Mouse (Mus musculus) heart, adult 2 months (tissue): Measurements from ENCODE around the gene Rprd1b. TPM values are rescaled to one million over a fixed set of nuclear protein-coding genes. Genes with fewer than 3 reads are reported as not detected.

Experiments
- DNase-seq, 2 experiments: peaks; one replicate each; pipeline ENCODE4 v3.0.0; 2021
- H3K27ac ChIP-seq: fragments of 200-600 bp; 2 replicates; pipeline ENCODE4 v1.8.1; 2022
- H3K27me3 ChIP-seq: fragments of 200-500 bp; 2 replicates; pipeline ENCODE4 v1.6.1; 2012; ENCODE audit warnings: mild to moderate bottlenecking, low read length, inconsistent platforms, mixed read lengths; ENCODE audit not compliant: control insufficient read depth, insufficient read depth
- H3K36me3 ChIP-seq: fragments of 200-500 bp; 2 replicates; pipeline ENCODE4 v1.6.1; 2012; ENCODE audit warnings: low read length, inconsistent platforms; ENCODE audit not compliant: control insufficient read depth, insufficient read depth
- H3K4me1 ChIP-seq: fragments of 200-500 bp; 2 replicates; pipeline ENCODE4 v1.6.1; 2011; ENCODE audit warnings: low read length; ENCODE audit not compliant: control insufficient read depth, insufficient read depth
- H3K4me3 ChIP-seq: fragments of 200-600 bp; 2 replicates; pipeline ENCODE4 v1.8.1; 2022
- H3K79me2 ChIP-seq: fragments of 200-500 bp; replicated peaks from 2 replicates; pipeline ENCODE4 v1.6.1; 2012; ENCODE audit warnings: mild to moderate bottlenecking, inconsistent platforms, low read length, moderate library complexity, mixed read lengths; ENCODE audit not compliant: control insufficient read depth, insufficient read depth
- H3K9ac ChIP-seq: fragments of 200-500 bp; 2 replicates; pipeline ENCODE4 v1.6.1; 2012; ENCODE audit warnings: low read depth, mild to moderate bottlenecking, control low read depth, inconsistent platforms, low read length, mixed read lengths
- CTCF ChIP-seq: fragments of 200-600 bp; IDR thresholded peaks from 2 replicates; pipeline ENCODE4 v1.8.1; 2022; ENCODE audit warnings: antibody characterized with exemption, mild to moderate bottlenecking, moderate library complexity
- EP300 ChIP-seq: fragments of 200-500 bp; IDR thresholded peaks from 2 replicates; pipeline ENCODE4 v1.6.1; 2011; ENCODE audit warnings: low read depth, low read length, control low read depth; ENCODE audit not compliant: insufficient read depth
- POLR2A ChIP-seq: fragments of 200-500 bp; IDR thresholded peaks from 2 replicates; pipeline ENCODE4 v1.6.1; 2011; ENCODE audit warnings: mild to moderate bottlenecking, low read depth, low read length, control low read depth; ENCODE audit not compliant: insufficient read depth
- WGBS: fragments of 180-500 bp; shearing (Covaris S2); methylation state at CpG from one replicate; pipeline ENCODE4 v1.1.7; 2018; 5-methylcytosine and 5-hydroxymethylcytosine counted together
- intact Hi-C: fragments of 180-260 bp; cut with DNase I; formaldehyde crosslinking; loops from one replicate; pipeline ENCODE4 v1.15.1; 2025
- polyA plus RNA-seq: library from polyadenylated mRNA; depleted of rRNA; stranded (reverse); fragments of >200 nt; gene quantifications from 2 replicates; pipeline ENCODE4 v1.2.3, GENCODE M21; 2012
- total RNA-seq, 2 experiments: library from RNA; stranded (reverse); gene quantifications; 2 replicates each; pipeline ENCODE4 v1.2.3; 2021

The Rprd1b gene
- total and polyA plus RNA-seq, 3 experiments: 15.9 to 33.5 (median 32.9) TPM

DNA sequence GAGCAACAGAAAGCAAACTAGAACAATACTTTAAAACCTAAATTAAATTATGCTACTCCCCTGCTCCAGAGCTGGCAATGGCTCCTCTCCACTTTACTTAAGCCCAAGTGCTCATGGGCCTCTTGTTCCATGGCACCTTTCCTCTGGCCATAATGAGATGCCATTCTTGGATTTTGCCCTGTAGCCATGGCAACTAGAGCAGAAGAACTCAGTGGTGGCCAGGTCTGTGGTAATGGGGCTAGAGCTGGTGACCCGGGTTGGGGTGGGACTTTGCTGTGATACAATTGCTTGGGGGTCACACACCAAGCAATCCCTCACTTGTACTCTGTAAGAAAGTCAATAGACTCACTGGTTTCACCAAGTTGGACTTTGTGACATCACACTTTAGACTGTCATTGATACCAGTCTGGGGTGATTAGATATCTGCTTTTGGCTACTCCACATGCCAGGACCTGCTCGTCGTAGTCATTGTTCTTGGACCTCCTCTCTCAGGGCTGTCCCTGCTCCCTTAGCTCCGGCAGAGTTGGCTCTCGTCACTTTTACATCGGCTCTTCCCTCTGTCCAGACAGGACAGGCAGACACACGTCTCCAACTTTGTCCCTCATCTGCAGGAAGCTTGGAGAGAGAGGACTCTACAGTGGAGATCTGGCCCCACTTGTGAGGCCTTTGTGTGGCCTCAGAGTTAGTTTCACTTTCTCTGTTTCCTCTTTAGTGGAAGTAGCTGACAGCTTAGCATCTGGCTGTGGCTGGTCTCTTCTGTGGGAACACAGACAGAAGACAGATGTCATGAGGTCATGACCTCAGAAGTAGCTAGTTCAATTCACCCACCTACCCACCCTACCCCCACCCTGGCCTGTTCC is 131.3 kb downstream of the Rprd1b start:
- Histone ChIP-seq H3K4me3 (peak overlapping the region; percentile 25; the same call in 1 of the 2 replicates), H3K4me1 (peaks cover 9% of the 10 kb centered on the region), H3K27ac (peak overlapping the region; percentile 74), H3K79me2 (no peaks in the 10 kb centered on the region), H3K36me3 (no peaks in the 10 kb centered on the region), H3K9ac (peak overlapping the region; percentile 55), H3K27me3 (no peaks in the 10 kb centered on the region)
- TF ChIP-seq POLR2A (0 out of 2 replicates have a peak, but pooled peaks have one; percentile 25), CTCF (no peak)
- 17% methylated on average over 7 of the region's 7 CpGs for WGBS
- intact Hi-C loops: no loop called here
- peak; percentile 49 to 63 for DNase-seq

- intact Hi-C loops: no loop called here
- H3K9ac ChIP-seq: no peak overlapping the region
- H3K27me3 ChIP-seq: no peaks in the 10 kb centered on the region
- no peaks in the 10 kb centered on the region for H3K79me2 ChIP-seq
- peaks cover 10% of the 10 kb centered on the region for H3K4me1 ChIP-seq
- no peak overlapping the region for H3K27ac ChIP-seq
- DNase-seq: no peak
- 81% methylated on average over 6 of the region's 6 CpGs for WGBS
- no peaks in the 10 kb centered on the region for H3K36me3 ChIP-seq
- TF ChIP-seq EP300 (no peak), CTCF (no peak), POLR2A (no peak)
- H3K4me3 ChIP-seq: no peak overlapping the region
These were observed 133.5 kb downstream of the Rprd1b start for GRCm38 (mm10) chr2:158161761-158162160.

DNA sequence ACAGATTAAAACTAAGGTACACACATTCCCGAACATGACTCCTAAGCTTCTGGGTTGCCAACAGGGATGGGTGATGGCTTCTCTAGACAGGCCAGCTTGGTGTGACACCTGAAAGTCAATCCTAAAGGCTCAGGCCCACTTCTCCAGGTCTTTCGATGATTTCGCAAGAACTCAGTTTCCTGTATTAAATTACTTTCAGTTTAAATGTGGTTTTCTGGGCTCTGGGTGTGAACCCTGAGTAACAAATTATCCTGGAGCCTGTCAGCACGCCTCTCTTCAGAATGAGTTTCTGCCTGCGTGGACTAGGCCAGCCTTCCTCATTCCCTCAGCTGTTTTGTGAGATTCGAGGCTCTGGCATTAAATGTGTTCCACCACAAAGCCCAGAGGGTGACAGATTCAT is 134.7 kb downstream of the Rprd1b start:
- no peak for DNase-seq

DNA sequence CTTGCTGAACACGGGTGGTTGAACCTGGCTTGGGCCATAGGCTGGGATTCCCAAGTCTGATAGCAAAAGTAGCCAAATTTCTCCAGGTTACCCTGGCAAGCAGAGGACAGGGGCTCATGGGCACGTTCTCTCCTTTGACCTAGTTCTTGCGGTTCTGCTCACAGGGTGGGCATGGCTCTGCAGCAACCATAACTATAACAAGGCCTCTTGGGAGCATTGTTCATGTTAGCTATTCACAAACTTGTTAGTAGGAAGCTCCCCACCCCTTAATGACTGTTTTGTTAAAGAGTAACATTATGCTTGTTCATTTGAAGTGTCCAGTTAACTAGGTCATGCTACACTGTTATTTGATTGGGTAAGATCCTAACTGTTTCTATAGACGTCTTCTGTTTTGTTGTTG is 137.5 kb downstream of the Rprd1b start:
- TF ChIP-seq CTCF (no peak), EP300 (no peak), POLR2A (no peak)
- Histone ChIP-seq H3K36me3 (no peaks in the 10 kb centered on the region), H3K79me2 (no peaks in the 10 kb centered on the region), H3K9ac (no peak overlapping the region), H3K4me3 (no peak overlapping the region), H3K27ac (no peak overlapping the region), H3K27me3 (no peaks in the 10 kb centered on the region), H3K4me1 (peaks cover 12% of the 10 kb centered on the region)
- WGBS: 74% methylated on average over 4 of the region's 4 CpGs
- no peak for DNase-seq
- intact Hi-C loops: no loop called here

More for the DNA sequence above, 134.7 kb downstream of the Rprd1b start:
- Histone ChIP-seq H3K9ac (no peak overlapping the region), H3K79me2 (no peaks in the 10 kb centered on the region), H3K4me3 (no peak overlapping the region), H3K27ac (no peak overlapping the region), H3K27me3 (no peaks in the 10 kb centered on the region), H3K4me1 (peaks cover 18% of the 10 kb centered on the region), H3K36me3 (no peaks in the 10 kb centered on the region)
- TF ChIP-seq EP300 (no peak), CTCF (no peak), POLR2A (no peak)
- intact Hi-C loops: no loop called here
- 79% methylated on average over 6 of the region's 6 CpGs for WGBS

DNA sequence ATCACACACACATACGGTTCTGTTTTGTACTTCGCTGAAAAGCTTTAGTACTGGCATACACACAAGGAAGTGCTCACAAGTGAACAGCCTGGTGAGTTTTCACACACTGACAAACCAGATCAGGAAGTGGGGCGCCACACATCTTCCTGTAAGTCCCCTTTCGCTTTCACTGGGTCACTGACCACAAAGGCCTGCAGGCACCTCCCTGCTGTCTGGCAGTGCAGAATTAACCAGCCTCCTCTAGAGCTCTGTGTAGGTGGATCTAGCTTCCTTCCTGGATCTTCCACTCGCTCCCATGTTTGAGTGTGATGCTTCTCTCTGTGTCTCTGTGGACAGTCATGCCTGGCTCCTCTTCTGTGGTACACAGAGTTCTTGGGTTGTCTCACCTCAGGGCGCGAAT is 138.3 kb downstream of the Rprd1b start:
- DNase-seq: peak; percentile 50 to 77
- no peak overlapping the region for H3K9ac ChIP-seq
- peak overlapping the region; percentile 36 for H3K27ac ChIP-seq
- no peak overlapping the region for H3K4me3 ChIP-seq
- H3K4me1 ChIP-seq: peaks cover 12% of the 10 kb centered on the region
- no peaks in the 10 kb centered on the region for H3K36me3 ChIP-seq
- no peak for TF ChIP-seq CTCF
- TF ChIP-seq EP300: 0 out of 2 replicates have a peak, but pooled peaks have one; percentile 47
- intact Hi-C loops: no loop called here
- H3K79me2 ChIP-seq: no peaks in the 10 kb centered on the region
- H3K27me3 ChIP-seq: no peaks in the 10 kb centered on the region
- WGBS: 58% methylated on average over 7 of the region's 7 CpGs

DNA sequence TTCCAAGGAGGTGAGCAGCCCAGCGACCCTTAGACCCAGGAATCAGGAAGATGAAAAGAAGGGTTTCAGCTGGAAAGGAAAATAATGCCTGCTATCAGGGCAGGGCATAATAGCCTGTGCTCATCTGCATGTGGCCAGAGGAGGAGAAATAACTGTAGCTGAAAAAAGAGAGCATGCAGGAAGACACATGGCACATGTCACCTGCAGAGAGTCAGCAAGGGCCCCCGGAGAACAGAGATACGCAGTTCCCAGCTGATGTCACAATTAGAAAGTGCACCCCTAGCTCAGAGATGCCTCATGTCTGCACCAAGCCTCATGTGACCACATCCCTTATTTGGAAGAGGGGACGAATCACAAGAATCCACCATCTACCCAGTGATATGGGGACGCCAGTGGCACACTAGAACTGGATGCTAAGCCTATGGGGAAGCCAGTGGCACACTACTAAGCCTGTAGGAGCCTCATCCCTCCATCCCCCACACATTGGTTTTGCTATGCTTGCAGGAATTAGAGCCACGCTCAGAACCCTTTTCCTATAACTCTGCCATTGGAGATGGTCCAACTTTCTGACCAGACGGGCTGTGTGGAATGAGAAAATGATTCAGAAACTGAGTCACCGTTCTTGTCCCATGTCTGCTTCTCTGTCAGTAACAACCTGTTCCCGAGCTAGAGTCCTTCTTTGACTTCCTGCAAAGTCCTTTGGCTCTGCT is 139.4 kb downstream of the Rprd1b start:
- Histone ChIP-seq H3K4me3 (no peak overlapping the region), H3K36me3 (no peaks in the 10 kb centered on the region), H3K9ac (no peak overlapping the region), H3K4me1 (peaks cover 11% of the 10 kb centered on the region), H3K27ac (no peak overlapping the region), H3K27me3 (no peaks in the 10 kb centered on the region), H3K79me2 (no peaks in the 10 kb centered on the region)
- WGBS: 53% methylated on average over 9 of the region's 9 CpGs
- no peak for TF ChIP-seq POLR2A
- TF ChIP-seq CTCF: no peak
- no peak for TF ChIP-seq EP300
- no peak for DNase-seq
- intact Hi-C loops: no loop called here
